Mouse (Mus musculus) neural tube, embryonic 15.5 days (tissue): ENCODE measurements around the gene Myh6. TPM values are rescaled to one million over a fixed set of nuclear protein-coding genes. Genes with fewer than 3 reads are reported as not detected.
A peak's percentile ranks its signal among the peaks of the same experiment; 100 is the strongest.

Source experiments
- ATAC-seq: fragments of 200-750 bp; cut with Nextera tagmentation; 2 replicates; pipeline ENCODE4 v1.8.0; 2017; ENCODE audit warnings: mild to moderate bottlenecking, moderate TSS enrichment, moderate library complexity; ENCODE audit not compliant: low FRiP score
- H3K27ac ChIP-seq: fragments of 300-500 bp; sonication (generic); replicated peaks from 2 replicates; pipeline ENCODE4 v1.5.1; 2015; ENCODE audit warnings: mild to moderate bottlenecking, inconsistent platforms
- H3K27me3 ChIP-seq: fragments of 300-500 bp; sonication (generic); replicated peaks from 2 replicates; pipeline ENCODE4 v1.6.1; 2015; ENCODE audit warnings: inconsistent platforms
- H3K36me3 ChIP-seq: fragments of 300-500 bp; sonication (generic); 2 replicates; pipeline ENCODE4 v1.6.1; 2015; ENCODE audit warnings: inconsistent platforms
- H3K4me1 ChIP-seq: fragments of 300-500 bp; sonication (generic); 2 replicates; pipeline ENCODE4 v1.6.1; 2015; ENCODE audit warnings: inconsistent platforms
- H3K4me2 ChIP-seq: fragments of 300-500 bp; sonication (generic); 2 replicates; pipeline ENCODE4 v1.6.1; 2015; ENCODE audit warnings: inconsistent platforms, mild to moderate bottlenecking, moderate library complexity
- H3K4me3 ChIP-seq: fragments of 300-500 bp; sonication (generic); replicated peaks from 2 replicates; pipeline ENCODE4 v1.5.1; 2015; ENCODE audit warnings: mild to moderate bottlenecking, inconsistent platforms
- H3K9ac ChIP-seq: fragments of 300-500 bp; sonication (generic); replicated peaks from 2 replicates; pipeline ENCODE4 v1.6.1; 2015; ENCODE audit warnings: mild to moderate bottlenecking, inconsistent platforms
- H3K9me3 ChIP-seq: fragments of 300-500 bp; sonication (generic); replicated peaks from 2 replicates; pipeline ENCODE4 v1.6.1; 2016; ENCODE audit warnings: inconsistent platforms
- WGBS: fragments of 180-500 bp; shearing (Covaris S2); methylation state at CpG from one replicate; pipeline ENCODE4 v1.1.7; 2015; ENCODE audit warnings: mixed read lengths; 5-methylcytosine and 5-hydroxymethylcytosine counted together
- polyA plus RNA-seq: library from polyadenylated mRNA; unstranded; fragments of >200 nt; fragmentation: Nextera tagmentation; extraction: Ambion mirVana; gene quantifications from 2 replicates; pipeline ENCODE4 v1.2.1, GENCODE M21; 2015

Myh6 gene
- polyA plus RNA-seq = 1.8 and 2.5 TPM in 2 replicates

GRCm38 (mm10) chr14:54966320-54966977 is at the start of gene Myh6:
Gene Myh6, minus strand, starts transcription at chr14:54966927.
- no peak within 1 kb of the TSS for H3K9ac ChIP-seq
- no peak for ATAC-seq
- H3K4me1 ChIP-seq = no peaks in the 10 kb centered on the region
- H3K36me3 ChIP-seq = no peaks in the 10 kb centered on the region
- 81% methylated on average over 7 of the region's 7 CpGs for WGBS
- H3K4me3 ChIP-seq = no peak within 1 kb of the TSS
- no peak within 1 kb of the TSS for H3K27ac ChIP-seq
- no peaks in the 10 kb centered on the region for H3K27me3 ChIP-seq
- no peaks in the 10 kb centered on the region for H3K9me3 ChIP-seq
- no peak within 1 kb of the TSS for H3K4me2 ChIP-seq

DNA sequence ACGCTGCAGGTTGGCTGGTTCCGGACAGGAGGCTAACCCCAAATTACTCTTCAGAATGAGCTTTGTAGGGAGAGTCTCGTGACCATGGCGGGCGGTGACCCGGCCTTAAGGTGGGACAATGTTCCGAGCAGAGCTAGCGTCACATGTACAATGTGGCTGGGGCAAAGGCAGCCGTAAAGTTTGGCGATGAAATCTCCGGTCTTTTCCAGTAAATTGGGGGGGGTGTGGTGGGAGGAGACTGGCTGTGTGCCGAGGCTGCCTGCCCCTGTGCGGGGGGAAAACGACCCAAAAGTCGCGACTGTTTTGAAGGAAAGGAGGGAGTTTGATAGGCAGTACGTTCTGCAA is 49.0 kb upstream of the Myh6 start:
- H3K9ac ChIP-seq = peak overlapping the region; percentile 71
- H3K27me3 ChIP-seq = no peaks in the 10 kb centered on the region
- ATAC-seq = no peak
- H3K4me1 ChIP-seq = peaks cover 16% of the 10 kb centered on the region; the same call in 1 of the 2 replicates
- no peaks in the 10 kb centered on the region for H3K9me3 ChIP-seq
- peak overlapping the region; percentile 85 for H3K27ac ChIP-seq
- peak overlapping the region; percentile 85 for H3K4me2 ChIP-seq
- H3K36me3 ChIP-seq = 0 out of 2 replicates have a peak, but pooled peaks cover 18% of the 10 kb centered on the region
- peak overlapping the region; percentile 86 for H3K4me3 ChIP-seq
- WGBS = under 1% methylated on average over 17 of the region's 17 CpGs

DNA sequence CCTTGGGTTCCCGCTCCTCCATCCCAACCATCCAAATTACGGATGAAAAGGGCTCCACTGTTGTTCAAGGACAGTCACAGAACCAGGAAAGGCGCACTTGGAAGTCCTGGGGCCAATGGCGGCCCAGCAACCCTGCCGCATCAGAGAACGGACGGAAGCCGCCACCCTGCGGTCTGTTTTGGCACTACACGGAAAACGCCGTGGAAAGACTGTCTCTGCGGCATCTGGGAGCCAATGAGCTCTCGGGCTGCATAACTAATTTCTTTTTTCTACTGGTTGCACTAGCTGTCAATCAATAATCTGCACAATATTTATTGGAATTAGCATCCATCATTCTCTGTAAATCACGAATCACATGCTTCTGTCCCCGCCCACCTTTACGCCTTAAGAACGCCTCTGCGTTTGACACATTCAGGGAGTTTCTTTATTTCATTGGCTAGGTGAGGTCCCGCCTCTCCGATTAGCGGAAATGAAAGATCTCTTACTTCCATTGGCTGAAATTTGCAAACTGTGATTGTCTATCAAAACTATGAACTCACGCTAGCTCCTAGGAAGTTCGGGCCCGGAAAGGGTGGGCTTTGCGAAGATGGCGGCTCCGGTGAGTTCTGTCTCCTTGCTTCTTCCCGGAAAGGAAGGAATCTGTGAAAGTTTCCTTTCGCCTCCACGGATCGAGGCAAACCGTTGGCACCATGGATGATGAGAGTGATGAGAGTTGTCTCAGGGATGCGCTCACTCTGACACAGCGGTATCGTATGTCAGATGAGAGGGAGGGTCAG is 48.5 kb upstream of the Myh6 start, which contains the start of gene Ngdn:
TSS of gene Ngdn (plus strand) at position 464 of the 776 bp plus-strand sequence.
- WGBS = under 1% methylated on average over 36 of the region's 36 CpGs
- Histone ChIP-seq H3K9me3 (no peaks in the 10 kb centered on the region), H3K9ac (peak within 1 kb of the TSS; percentile 71), H3K4me2 (peak within 1 kb of the TSS; percentile 85), H3K4me1 (peaks cover 16% of the 10 kb centered on the region; the same call in 1 of the 2 replicates), H3K36me3 (0 out of 2 replicates have a peak, but pooled peaks cover 13% of the 10 kb centered on the region), H3K27ac (peak within 1 kb of the TSS; percentile 95), H3K27me3 (no peaks in the 10 kb centered on the region), H3K4me3 (peak within 1 kb of the TSS; percentile 86)
- ATAC-seq = peak; percentile 97

DNA sequence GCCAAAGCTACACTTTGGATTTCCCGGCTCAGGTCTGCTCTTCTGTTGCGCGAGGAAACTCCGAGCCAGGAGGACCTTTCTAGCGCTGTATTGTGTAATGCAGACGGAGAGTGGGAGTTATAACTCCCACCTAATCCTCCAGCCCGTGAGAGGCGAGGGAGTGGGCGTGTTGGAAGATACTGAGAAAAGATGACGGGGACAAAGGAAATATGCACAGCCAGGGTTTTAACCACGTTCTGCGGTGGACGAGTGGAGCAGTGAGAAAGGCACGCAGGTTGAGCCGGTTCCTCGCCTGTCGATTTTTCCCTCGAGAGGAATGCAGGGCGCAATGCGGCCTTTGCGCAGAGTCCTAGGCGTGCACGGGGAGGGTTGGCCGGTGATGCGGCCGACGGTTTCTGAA is 47.9 kb upstream of the Myh6 start:
- ATAC-seq = peak; percentile 62
- Histone ChIP-seq H3K4me3 (peak overlapping the region; percentile 52), H3K27me3 (no peaks in the 10 kb centered on the region), H3K27ac (peak overlapping the region; percentile 95), H3K4me2 (peak overlapping the region; percentile 73), H3K36me3 (0 out of 2 replicates have a peak, but pooled peaks cover 13% of the 10 kb centered on the region), H3K9ac (peak overlapping the region; percentile 66), H3K9me3 (no peaks in the 10 kb centered on the region), H3K4me1 (peaks cover 16% of the 10 kb centered on the region; the same call in 1 of the 2 replicates)
- under 1% methylated on average over 27 of the region's 27 CpGs for WGBS

GRCm38 (mm10) chr14:55011116-55011515 is 44.4 kb upstream of the Myh6 start:
- peaks cover 8% of the 10 kb centered on the region; the same call in 1 of the 2 replicates for H3K4me1 ChIP-seq
- no peaks in the 10 kb centered on the region for H3K36me3 ChIP-seq
- no peak overlapping the region for H3K9ac ChIP-seq
- no peak overlapping the region for H3K4me2 ChIP-seq
- ATAC-seq = no peak
- H3K9me3 ChIP-seq = no peaks in the 10 kb centered on the region
- no peak overlapping the region for H3K4me3 ChIP-seq
- WGBS = 61% methylated on average over 4 of the region's 4 CpGs
- H3K27ac ChIP-seq = no peak overlapping the region
- H3K27me3 ChIP-seq = no peaks in the 10 kb centered on the region

DNA sequence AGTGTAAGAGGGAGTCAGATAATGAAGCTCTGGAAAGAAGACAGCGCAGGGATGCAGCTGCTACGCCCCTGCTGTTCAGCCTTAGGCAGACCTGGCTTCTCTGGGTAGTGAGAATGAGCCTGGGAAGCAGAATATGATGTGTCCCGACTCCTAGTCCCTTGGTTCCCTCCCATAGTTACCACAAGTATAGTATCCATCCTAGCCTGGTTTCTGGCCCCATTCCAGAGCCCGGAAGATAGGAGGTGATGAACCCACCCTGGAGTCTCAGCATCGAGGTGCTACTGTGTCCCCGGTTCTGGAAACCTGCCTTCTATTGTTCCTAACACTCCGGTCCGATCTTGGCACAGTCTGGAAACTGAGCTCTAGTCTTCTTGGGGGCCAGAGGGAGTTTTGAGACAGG is 41.7 kb upstream of the Myh6 start:
- Histone ChIP-seq H3K9me3 (no peaks in the 10 kb centered on the region), H3K9ac (no peak overlapping the region), H3K4me2 (no peak overlapping the region), H3K27ac (no peak overlapping the region), H3K27me3 (no peaks in the 10 kb centered on the region), H3K4me1 (no peaks in the 10 kb centered on the region; the same call in 1 of the 2 replicates), H3K36me3 (no peaks in the 10 kb centered on the region), H3K4me3 (no peak overlapping the region)
- ATAC-seq = no peak
- WGBS = 84% methylated on average over 8 of the region's 8 CpGs

- Histone ChIP-seq H3K4me1 (no peaks in the 10 kb centered on the region; the same call in 1 of the 2 replicates), H3K27me3 (no peaks in the 10 kb centered on the region), H3K4me2 (no peak overlapping the region), H3K27ac (no peak overlapping the region), H3K4me3 (no peak overlapping the region), H3K9ac (no peak overlapping the region), H3K9me3 (no peaks in the 10 kb centered on the region), H3K36me3 (no peaks in the 10 kb centered on the region)
- 87% methylated on average over 9 of the region's 9 CpGs for WGBS
- no peak for ATAC-seq
Observed at GRCm38 (mm10) chr14:55007120-55007908, 40.6 kb upstream of the Myh6 start.

- no peaks in the 10 kb centered on the region for H3K27me3 ChIP-seq
- 72% methylated on average over 3 of the region's 3 CpGs for WGBS
- no peaks in the 10 kb centered on the region for H3K36me3 ChIP-seq
- no peak overlapping the region for H3K4me2 ChIP-seq
- no peaks in the 10 kb centered on the region; the same call in 1 of the 2 replicates for H3K4me1 ChIP-seq
- no peak for ATAC-seq
- H3K4me3 ChIP-seq = no peak overlapping the region
- no peak overlapping the region for H3K27ac ChIP-seq
- no peak overlapping the region for H3K9ac ChIP-seq
- no peaks in the 10 kb centered on the region for H3K9me3 ChIP-seq
Observed at GRCm38 (mm10) chr14:55006541-55006940, 39.8 kb upstream of the Myh6 start.

DNA sequence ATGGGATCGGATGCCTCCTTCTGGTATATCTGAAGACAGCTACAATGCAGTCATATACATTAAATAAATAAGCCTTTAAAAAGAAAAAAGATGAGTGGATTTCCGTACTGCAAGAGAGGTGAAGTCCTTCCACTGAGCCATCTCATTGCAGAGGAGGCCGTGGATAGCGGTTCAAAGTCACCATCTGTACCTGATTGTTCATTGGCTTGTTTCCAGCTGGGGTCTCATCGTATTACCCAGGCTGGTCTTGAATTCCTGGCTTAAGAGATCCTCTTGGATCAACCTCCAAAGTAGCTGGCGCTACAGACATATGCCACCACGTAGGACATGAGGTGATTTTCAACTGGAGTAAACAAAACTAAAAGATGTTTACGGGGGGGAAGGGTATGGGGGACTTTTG is 39.2 kb upstream of the Myh6 start:
- no peaks in the 10 kb centered on the region for H3K27me3 ChIP-seq
- H3K4me1 ChIP-seq = no peaks in the 10 kb centered on the region; the same call in 1 of the 2 replicates
- H3K9ac ChIP-seq = no peak overlapping the region
- H3K9me3 ChIP-seq = no peaks in the 10 kb centered on the region
- ATAC-seq = no peak
- H3K4me3 ChIP-seq = no peak overlapping the region
- no peak overlapping the region for H3K4me2 ChIP-seq
- WGBS = 85% methylated on average over 8 of the region's 8 CpGs
- no peak overlapping the region for H3K27ac ChIP-seq
- no peaks in the 10 kb centered on the region for H3K36me3 ChIP-seq

DNA sequence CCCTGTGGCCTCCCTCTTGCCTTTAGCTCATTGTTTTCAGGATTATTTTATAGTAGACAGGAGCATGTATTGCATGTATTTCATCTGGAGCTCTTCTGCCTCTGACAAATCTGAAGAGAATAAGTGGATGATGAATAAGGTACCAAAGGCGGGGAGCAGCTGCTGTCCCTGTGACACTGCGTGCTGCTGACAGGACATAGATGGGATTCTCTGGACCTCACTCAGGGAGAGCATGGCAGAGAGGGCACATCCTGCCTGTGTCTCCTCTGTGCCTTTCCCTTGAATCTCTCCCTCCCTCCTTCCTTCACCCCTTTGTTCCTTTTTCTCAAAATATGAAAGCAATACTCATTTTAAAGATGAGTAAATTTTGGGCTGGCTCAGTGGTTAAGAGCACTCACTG is 38.8 kb upstream of the Myh6 start:
- no peak overlapping the region for H3K27ac ChIP-seq
- H3K36me3 ChIP-seq = no peaks in the 10 kb centered on the region
- ATAC-seq = no peak
- H3K4me3 ChIP-seq = no peak overlapping the region
- H3K9ac ChIP-seq = no peak overlapping the region
- no peaks in the 10 kb centered on the region; the same call in 1 of the 2 replicates for H3K4me1 ChIP-seq
- no peak overlapping the region for H3K4me2 ChIP-seq
- WGBS = 82% methylated on average over 2 of the region's 2 CpGs
- H3K9me3 ChIP-seq = no peaks in the 10 kb centered on the region
- H3K27me3 ChIP-seq = no peaks in the 10 kb centered on the region
